1 mouse cellular context compared by ENCODE assay signal in genomic region chr6:122602992-122603322, GRCm38 (mm10).
TF ChIP-seq lines count a peak whose summit lies in the region.

No protein-coding gene starts in this region.

TF ChIP-seq in MEL, 35 proteins besides CTCF, POLR2A, EP300 and RAD21:
- TF ChIP-seq MXI1 (IDR thresholded peaks at IDR 0.05; ENCODE audit: low read depth, low read length), result no peak
- TF ChIP-seq JUND (IDR thresholded peaks at IDR 0.05; ENCODE audit: low read depth, low read length), result no peak
- TF ChIP-seq POLR2AphosphoS2 (IDR thresholded peaks at IDR 0.05; ENCODE audit: low read length), result no peak
